Mouse (Mus musculus) MEL (cell line): ENCODE results near the gene Pawr. TPM values are rescaled to one million over a fixed set of nuclear protein-coding genes. Genes with fewer than 3 reads are reported as not detected.

Experiments
- DNase-seq: peaks from one replicate; pipeline ENCODE4 v3.0.0; 2011; ENCODE audit warnings: low read depth, low spot score
- H3K27ac ChIP-seq: 2 replicates; pipeline ENCODE4 v1.5.1; 2012; ENCODE audit warnings: low read depth, mild to moderate bottlenecking, control low read depth, low read length, moderate library complexity; ENCODE audit not compliant: control insufficient read depth
- H3K27me3 ChIP-seq, 2 experiments: fragments of 150-350 bp in 1 of 2; sonication (generic) in 1 of 2; 2 replicates each; pipeline ENCODE4 v1.6.1; 2012; ENCODE audit warnings: low read length in 2 of 2, mild to moderate bottlenecking in 2 of 2, improper control_type of control experiment in 1 of 2, moderate library complexity in 1 of 2; ENCODE audit not compliant: insufficient read depth in 2 of 2, control insufficient read depth in 1 of 2
- H3K36me3 ChIP-seq, 2 experiments: 2 replicates each; pipeline ENCODE4 v1.6.1; 2012 to 2014; ENCODE audit warnings: low read length in 2 of 2, improper control_type of control experiment in 1 of 2, inconsistent platforms in 1 of 2, mild to moderate bottlenecking in 1 of 2; ENCODE audit not compliant: insufficient read depth in 2 of 2, control insufficient read depth in 1 of 2
- H3K4me1 ChIP-seq, 2 experiments: fragments of 150-350 bp in 1 of 2; sonication (generic) in 1 of 2; 2 replicates each; pipeline ENCODE4 v1.6.1; 2012; ENCODE audit warnings: low read length in 2 of 2, improper control_type of control experiment in 1 of 2, mild to moderate bottlenecking in 1 of 2; ENCODE audit not compliant: insufficient read depth in 2 of 2, control insufficient read depth in 1 of 2
- H3K4me3 ChIP-seq, 2 experiments: fragments of 150-350 bp in 1 of 2; sonication (generic) in 1 of 2; 2 replicates each; pipeline ENCODE4 v1.5.1; 2012; ENCODE audit warnings: low read depth in 2 of 2, low read length in 2 of 2, mild to moderate bottlenecking in 2 of 2, moderate library complexity in 2 of 2, control low read depth in 1 of 2, improper control_type of control experiment in 1 of 2; ENCODE audit not compliant: control insufficient read depth in 1 of 2, insufficient read depth in 1 of 2
- H3K79me2 ChIP-seq: 2 replicates; pipeline ENCODE4 v1.6.1; 2012; ENCODE audit warnings: mild to moderate bottlenecking, low read length, moderate library complexity; ENCODE audit not compliant: control insufficient read depth, poor library complexity, insufficient read depth
- H3K9ac ChIP-seq: 2 replicates; pipeline ENCODE4 v1.6.1; 2012; ENCODE audit warnings: low read depth, mild to moderate bottlenecking, control low read depth, low read length, moderate library complexity; ENCODE audit not compliant: control insufficient read depth, poor library complexity, severe bottlenecking
- H3K9me3 ChIP-seq: fragments of 150-350 bp; sonication (generic); replicated peaks from 2 replicates; pipeline ENCODE4 v1.6.1; 2012; ENCODE audit warnings: mild to moderate bottlenecking, low read length, improper control_type of control experiment, moderate library complexity; ENCODE audit not compliant: insufficient read depth
- CHD1 ChIP-seq: IDR thresholded peaks from 2 replicates; pipeline ENCODE4 v1.6.1; 2012; ENCODE audit warnings: low read depth, mild to moderate bottlenecking, inconsistent platforms, low read length, improper control_type of control experiment
- E2F4 ChIP-seq: IDR thresholded peaks from 2 replicates; pipeline ENCODE4 v1.6.1; 2011; ENCODE audit warnings: low read depth, low read length, improper control_type of control experiment, borderline replicate concordance
- JUND ChIP-seq: IDR thresholded peaks from 2 replicates; pipeline ENCODE4 v1.6.1; 2011; ENCODE audit warnings: low read depth, mild to moderate bottlenecking, improper control_type of control experiment, low read length
- KAT2A ChIP-seq: conservative IDR thresholded peaks from 2 replicates; pipeline ENCODE4 v1.6.1; 2012; ENCODE audit warnings: low read depth, low read length, improper control_type of control experiment, inconsistent platforms
- MAFK ChIP-seq: IDR thresholded peaks from 2 replicates; pipeline ENCODE4 v1.6.1; 2011; ENCODE audit warnings: low read depth, mild to moderate bottlenecking, low read length, improper control_type of control experiment, borderline replicate concordance
- MEF2A ChIP-seq: IDR thresholded peaks from 2 replicates; pipeline ENCODE4 v1.6.1; 2014; ENCODE audit warnings: low read depth, mild to moderate bottlenecking, inconsistent platforms, low read length, improper control_type of control experiment; ENCODE audit not compliant: poor library complexity, insufficient replicate concordance, severe bottlenecking; ENCODE audit errors: extremely low read depth
- POLR2A ChIP-seq, 2 experiments: IDR thresholded peaks; 2 replicates each; pipeline ENCODE4 v1.6.1; 2011 to 2012; ENCODE audit warnings: low read length in 2 of 2, mild to moderate bottlenecking in 2 of 2, control low read depth in 1 of 2, improper control_type of control experiment in 1 of 2, low read depth in 1 of 2, moderate library complexity in 1 of 2; ENCODE audit not compliant: control insufficient read depth in 1 of 2, insufficient read depth in 1 of 2, poor library complexity in 1 of 2
- POLR2AphosphoS2 ChIP-seq: IDR thresholded peaks from 2 replicates; pipeline ENCODE4 v1.6.1; 2011; ENCODE audit warnings: low read length, improper control_type of control experiment
- POLR2AphosphoS5 ChIP-seq: IDR thresholded peaks from 2 replicates; pipeline ENCODE4 v1.6.1; 2012; ENCODE audit warnings: low read depth, borderline replicate concordance, mild to moderate bottlenecking, inconsistent platforms, low read length, moderate library complexity, mixed read lengths
- SIN3A ChIP-seq: IDR thresholded peaks from 2 replicates; pipeline ENCODE4 v1.6.1; 2012; ENCODE audit warnings: low read length, improper control_type of control experiment, inconsistent platforms
- TBP ChIP-seq: IDR thresholded peaks from 2 replicates; pipeline ENCODE4 v1.8.0; 2011; ENCODE audit warnings: low read depth, low read length, improper control_type of control experiment
- UBTF ChIP-seq: IDR thresholded peaks from 2 replicates; pipeline ENCODE4 v1.6.1; 2012; ENCODE audit warnings: low read depth, mild to moderate bottlenecking, inconsistent platforms, low read length, improper control_type of control experiment, moderate library complexity, borderline replicate concordance; ENCODE audit not compliant: insufficient read depth
- USF2 ChIP-seq, 2 experiments: IDR thresholded peaks; 2 replicates each; pipeline ENCODE4 v1.6.1; 2011 to 2012; ENCODE audit warnings: improper control_type of control experiment in 2 of 2, low read length in 2 of 2, borderline replicate concordance in 1 of 2, inconsistent platforms in 1 of 2, low read depth in 1 of 2, mild to moderate bottlenecking in 1 of 2; ENCODE audit not compliant: insufficient read depth in 1 of 2
- ZKSCAN1 ChIP-seq: IDR thresholded peaks from 2 replicates; pipeline ENCODE4 v1.6.1; 2012; ENCODE audit warnings: low read depth, mild to moderate bottlenecking, inconsistent platforms, low read length, improper control_type of control experiment, moderate library complexity
- ZNF384 ChIP-seq: IDR thresholded peaks from 2 replicates; pipeline ENCODE4 v1.6.1; 2012; ENCODE audit warnings: low read depth, mild to moderate bottlenecking, inconsistent platforms, low read length, improper control_type of control experiment
- polyA plus RNA-seq, 2 experiments: library from polyadenylated mRNA; stranded (reverse) in 1 of 2; unstranded in 1 of 2; fragments of >175 nt in 1 of 2; fragments of >200 nt in 1 of 2; gene quantifications; 2 replicates each; pipeline versions ENCODE4 v1.2.1 to v1.2.4; 2012; ENCODE audit warnings: low replicate concordance in 2 of 2, low read depth in 1 of 2; ENCODE audit not compliant: insufficient read length in 2 of 2, insufficient read depth in 1 of 2, missing spikeins in 1 of 2
- total RNA-seq: library from RNA; depleted of rRNA; stranded (reverse); fragments of 300-350 nt; gene quantifications from 2 replicates; pipeline ENCODE4 v1.2.3, GENCODE M21; 2012

Gene Pawr
- total and polyA plus RNA-seq, 3 experiments = 20.7 to 29.6 TPM; not detected in 1

DNA sequence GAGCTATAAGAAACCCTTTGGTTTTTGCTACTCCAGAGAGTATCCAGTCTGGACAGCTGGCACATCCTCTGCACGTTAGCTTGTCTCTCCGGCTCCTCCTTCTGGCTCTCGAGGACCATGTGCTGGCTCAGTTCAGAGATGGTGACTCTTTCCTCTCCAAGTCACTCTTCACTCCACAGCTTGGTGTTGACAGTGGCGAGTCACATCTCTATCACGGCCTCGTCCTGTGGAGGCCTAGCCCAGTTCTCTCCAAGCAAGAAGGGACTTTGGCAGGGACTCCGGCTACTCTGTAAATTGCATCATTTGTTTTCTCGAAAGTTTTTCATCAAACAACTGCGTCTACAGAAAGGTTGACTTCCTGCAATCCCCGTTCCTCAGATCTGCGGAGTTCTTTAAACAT, 116.5 kb downstream of the Pawr start:
- peaks cover 0 to 3% of the 10 kb centered on the region in 2 experiments; a peak in 1 of 4 replicates for H3K36me3 ChIP-seq
- H3K9ac ChIP-seq = no peak overlapping the region
- no peak for TF ChIP-seq ZKSCAN1
- TF ChIP-seq POLR2AphosphoS5 = no peak
- TF ChIP-seq CHD1 = no peak
- no peak for TF ChIP-seq E2F4
- TF ChIP-seq POLR2AphosphoS2 = no peak
- no peak for TF ChIP-seq JUND
- TF ChIP-seq MEF2A = no peak
- TF ChIP-seq TBP = no peak
- TF ChIP-seq POLR2A (IDR thresholded peaks at IDR 0.05; ENCODE audit: control insufficient read depth in 1 of 2, insufficient read depth in 1 of 2, low read depth in 1 of 2, low read length in 2 of 2, poor library complexity in 1 of 2) = no peak
- no peak for TF ChIP-seq MAFK
- TF ChIP-seq UBTF = no peak
- TF ChIP-seq SIN3A = no peak
- no peaks in the 10 kb centered on the region for H3K9me3 ChIP-seq
- no peaks in the 10 kb centered on the region for H3K79me2 ChIP-seq
- no peak overlapping the region for H3K27ac ChIP-seq
- H3K4me1 ChIP-seq = peaks cover 0 to 3% of the 10 kb centered on the region in 2 experiments; a peak in 2 of 4 replicates
- no peaks in the 10 kb centered on the region; a peak in 1 of 4 replicates for H3K27me3 ChIP-seq
- no peak overlapping the region for H3K4me3 ChIP-seq
- no peak for DNase-seq

GRCm38 (mm10) chr10:108450401-108450800, 118.5 kb downstream of the Pawr start:
- Histone ChIP-seq H3K4me3 (no peak overlapping the region), H3K27ac (no peak overlapping the region), H3K36me3 (peaks cover 0 to 7% of the 10 kb centered on the region in 2 experiments; a peak in 2 of 4 replicates), H3K9me3 (no peaks in the 10 kb centered on the region), H3K9ac (no peak overlapping the region), H3K27me3 (no peaks in the 10 kb centered on the region; a peak in 1 of 4 replicates), H3K4me1 (peaks cover 0 to 13% of the 10 kb centered on the region in 2 experiments; a peak in 3 of 4 replicates), H3K79me2 (no peaks in the 10 kb centered on the region)
- DNase-seq = no peak
- TF ChIP-seq ZKSCAN1 (no peak), ZNF384 (no peak), UBTF (no peak), USF2 (IDR thresholded peaks at IDR 0.05; ENCODE audit: borderline replicate concordance in 1 of 2, insufficient read depth in 1 of 2, low read depth in 1 of 2, low read length in 2 of 2) (no peak), KAT2A (no peak)
- TF ChIP-seq, all 39 proteins: peak for 0
